Mouse (Mus musculus): ENCODE measurements around the gene Arhgdia.

Arhgdia gene

DNA sequence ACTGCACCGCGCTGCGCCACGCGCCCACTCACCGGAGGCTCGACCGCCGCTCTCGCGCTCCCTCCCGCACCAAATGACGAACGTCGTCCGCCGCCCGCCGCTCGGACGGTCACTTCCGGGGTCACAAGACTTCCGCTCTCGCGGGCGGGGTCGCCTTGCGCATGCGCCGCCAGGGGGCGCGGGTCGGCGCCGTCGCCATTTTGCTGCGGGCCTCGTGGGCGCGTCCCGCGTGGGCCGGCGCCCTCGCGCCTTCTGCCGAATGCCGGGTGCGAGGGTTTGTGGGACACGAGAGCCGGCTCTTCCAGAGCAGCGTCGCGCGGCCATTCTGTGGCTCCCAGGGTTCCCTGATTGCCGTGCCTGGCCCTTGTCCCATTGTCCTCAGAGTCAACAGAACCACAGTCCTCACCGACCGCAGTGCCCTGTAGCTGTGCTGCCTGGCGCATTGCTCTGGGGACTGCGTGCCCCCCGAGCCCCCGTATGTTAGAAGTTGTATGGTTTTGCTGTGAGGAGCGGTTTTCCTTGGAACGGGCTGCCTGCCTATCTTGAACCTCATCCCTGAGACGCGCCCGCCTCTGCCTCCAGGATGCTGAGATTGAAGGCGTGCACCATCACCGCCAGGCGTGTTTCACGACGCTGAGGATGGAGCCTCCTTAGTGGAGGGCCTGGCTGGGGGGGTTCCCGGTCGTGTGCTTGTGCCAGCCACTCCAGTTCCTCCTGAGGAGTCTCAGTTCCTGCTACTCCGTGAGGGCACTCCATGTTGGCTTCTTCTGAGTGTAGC, at the start of gene Arhgdia:
Arhgdia (minus strand) TSS at position 135 of the 778 bp plus-strand sequence.
- peak; percentile 93 for DNase-seq (ENCODE audit: low spot score in 2 of 2)

DNA sequence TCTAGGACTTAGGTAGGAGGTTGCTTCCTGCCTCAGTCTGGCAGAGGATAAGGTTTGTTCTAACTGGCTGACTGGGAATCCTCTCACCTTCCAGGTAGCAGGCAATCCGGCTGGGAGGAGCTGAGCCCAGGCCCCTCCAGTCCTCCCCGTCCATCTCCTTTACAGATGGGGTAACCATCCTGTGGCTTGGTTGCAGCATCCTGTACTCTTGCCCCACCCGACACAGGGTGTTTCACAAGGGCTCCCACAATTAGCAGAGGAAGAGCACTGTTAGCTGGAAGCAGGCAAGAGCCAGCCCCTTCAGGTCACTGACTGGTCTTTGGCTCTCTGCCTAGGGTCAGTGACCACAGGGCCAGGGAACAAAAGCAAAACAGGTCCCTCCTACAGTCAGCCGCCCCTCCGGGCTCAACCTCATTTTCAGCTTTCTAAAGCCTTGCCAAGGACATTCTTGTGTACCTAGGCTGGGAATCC, 49.0 kb upstream of the Arhgdia start:
- peak in 1 of 2 experiments; percentile 35 for DNase-seq (ENCODE audit: low spot score in 2 of 2)

DNA sequence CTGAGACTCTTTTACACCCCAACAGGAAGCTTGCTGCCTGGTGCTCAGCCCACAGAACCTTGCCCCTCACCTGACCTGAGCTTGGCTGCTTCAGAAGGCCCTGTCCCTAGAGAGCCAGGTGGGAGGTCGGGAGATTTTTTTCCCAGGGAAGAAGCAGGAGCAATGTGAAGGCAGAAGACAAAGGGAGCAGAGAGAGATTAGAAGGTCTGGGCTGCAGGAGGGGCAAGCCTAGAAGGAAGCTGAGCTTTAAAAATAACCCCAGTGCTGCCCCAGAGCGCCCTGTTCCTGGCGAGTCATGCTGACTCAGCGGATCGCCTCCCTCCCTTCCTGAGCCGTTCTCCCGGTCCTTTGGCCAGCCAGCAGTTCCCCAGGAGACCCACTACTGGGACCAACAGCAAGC, 48.5 kb upstream of the Arhgdia start:
- no peak for DNase-seq (ENCODE audit: low spot score in 2 of 2)

DNA sequence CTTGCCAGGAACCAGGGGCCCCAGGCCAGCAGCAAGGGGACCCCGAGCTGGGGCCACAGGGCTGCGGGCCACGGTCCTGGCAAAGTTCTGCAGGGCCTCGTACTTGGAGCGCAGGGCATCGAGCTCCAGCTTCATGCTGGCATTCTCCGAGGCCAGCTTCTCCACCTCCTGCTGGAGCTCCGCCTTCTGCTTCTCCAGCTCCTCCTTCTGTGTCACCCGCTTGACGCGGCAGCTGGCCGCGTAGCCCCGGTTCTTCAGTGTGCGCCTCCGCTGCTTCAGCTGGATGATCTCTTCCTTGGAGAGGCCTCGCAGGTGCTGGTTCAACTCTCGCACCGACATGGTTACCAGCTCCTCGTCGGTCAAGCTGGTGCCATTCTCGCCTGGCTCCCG, 47.9 kb upstream of the Arhgdia start:
- DNase-seq (ENCODE audit: low spot score in 2 of 2): no peak

DNA sequence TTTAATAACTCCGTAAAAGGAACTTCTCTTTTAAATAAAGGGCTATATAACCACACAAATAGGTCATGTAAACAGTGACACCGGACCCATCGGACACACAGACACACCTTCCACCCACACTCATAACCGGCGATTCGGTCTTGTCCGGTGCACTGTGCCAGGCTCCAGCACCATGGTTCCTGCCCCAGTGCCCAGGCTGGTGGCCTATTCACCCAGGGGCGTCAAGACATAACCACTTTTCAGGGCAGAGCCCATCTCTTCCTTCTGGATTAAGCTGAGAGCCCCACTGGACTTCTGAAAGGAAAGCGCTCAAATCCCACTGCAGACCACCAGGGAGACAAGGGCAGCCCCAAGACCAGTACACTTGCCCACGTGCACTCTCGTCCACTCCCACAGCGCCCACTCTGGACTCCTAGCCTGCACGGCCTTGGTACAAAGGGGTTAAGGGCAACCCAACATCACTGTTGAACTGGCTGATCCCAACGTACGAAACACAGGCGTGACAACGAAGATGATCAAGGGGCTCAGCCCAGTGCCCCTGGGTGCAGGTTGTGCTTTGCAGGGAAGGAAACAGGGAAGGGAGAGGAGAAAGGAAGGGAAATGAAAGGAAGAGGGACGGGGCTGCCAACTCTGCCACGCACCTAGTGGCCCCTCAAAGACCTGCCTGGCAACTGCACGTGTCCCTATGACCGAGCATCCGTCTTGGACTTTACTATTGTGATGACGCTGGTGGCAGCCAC, 47.3 kb upstream of the Arhgdia start:
- DNase-seq (ENCODE audit: low spot score in 2 of 2): peak in 1 of 2 experiments; percentile 28

DNA sequence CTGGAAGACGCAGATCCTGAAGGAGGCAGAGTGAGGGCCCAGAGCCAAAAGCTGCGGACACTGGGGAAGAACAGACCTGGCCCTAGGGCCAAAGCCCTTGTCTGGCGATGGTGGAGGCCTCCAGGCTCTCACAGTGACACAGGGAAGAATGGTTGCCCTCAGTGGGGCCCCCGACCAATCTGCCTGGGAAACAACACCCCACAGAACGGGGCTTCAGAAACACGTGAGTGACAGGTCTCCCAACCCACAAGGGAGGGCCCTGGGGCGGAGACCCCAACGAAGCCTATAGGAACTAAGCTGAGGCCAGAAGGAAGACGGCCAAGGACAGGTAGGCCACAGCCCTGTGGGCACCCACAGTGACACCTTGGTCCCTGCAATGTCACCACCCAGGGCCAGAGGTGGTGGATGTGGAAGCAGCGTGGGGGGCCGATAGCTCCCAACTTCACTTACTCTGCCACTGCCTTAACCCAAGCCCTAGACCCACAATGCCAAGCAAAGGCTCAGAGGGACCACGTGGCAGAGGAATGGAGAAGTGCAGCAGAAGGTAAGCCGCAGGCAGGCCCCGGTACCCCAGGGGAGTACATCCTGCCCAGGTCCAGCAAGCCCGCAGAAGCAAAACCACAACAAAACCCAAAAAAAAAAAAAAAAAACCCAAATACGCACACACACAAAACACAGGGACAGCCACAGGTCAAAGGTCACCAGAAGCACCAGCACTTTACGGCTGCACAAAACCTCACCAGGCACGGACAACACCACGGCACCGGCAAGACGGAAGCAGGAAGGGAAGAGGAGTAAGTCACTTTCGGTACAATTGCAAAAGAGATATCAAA, 46.3 kb upstream of the Arhgdia start:
- peak in 1 of 2 experiments; percentile 44 for DNase-seq (ENCODE audit: low spot score in 2 of 2)

DNA sequence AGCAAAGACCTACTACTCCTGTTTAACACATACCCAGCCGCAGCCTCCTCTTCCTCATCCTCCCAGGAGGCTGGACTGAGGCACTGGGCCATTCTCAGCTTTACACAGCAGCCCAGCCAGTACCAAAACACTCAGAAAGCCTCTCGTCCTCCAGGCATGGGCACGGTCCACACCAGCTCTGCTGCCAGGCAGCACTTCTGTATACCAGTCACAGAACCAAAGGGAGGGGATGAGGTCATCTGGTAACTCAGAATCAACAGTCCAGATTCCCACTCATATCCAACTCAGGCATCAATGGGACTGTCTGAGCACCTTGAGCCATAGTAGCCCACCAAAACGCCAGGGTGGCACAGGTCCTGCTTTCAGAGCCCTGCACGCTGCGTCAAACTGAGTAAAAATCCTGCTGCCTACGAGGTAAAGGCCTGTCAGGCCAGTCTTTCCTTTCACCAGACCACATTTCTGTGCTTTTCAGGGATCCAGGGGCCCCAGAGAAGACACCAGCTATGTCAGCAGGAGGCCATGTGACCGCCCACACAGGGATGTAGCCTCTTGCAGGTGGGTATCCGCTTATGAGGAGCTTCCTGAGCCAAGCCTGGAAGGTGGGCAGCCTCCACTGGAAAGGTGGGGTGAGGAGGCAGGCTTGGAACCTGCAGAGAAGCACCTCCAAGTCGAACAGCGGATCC, 45.5 kb upstream of the Arhgdia start:
- DNase-seq (ENCODE audit: low spot score in 2 of 2): peak in 1 of 2 experiments; percentile 22

DNA sequence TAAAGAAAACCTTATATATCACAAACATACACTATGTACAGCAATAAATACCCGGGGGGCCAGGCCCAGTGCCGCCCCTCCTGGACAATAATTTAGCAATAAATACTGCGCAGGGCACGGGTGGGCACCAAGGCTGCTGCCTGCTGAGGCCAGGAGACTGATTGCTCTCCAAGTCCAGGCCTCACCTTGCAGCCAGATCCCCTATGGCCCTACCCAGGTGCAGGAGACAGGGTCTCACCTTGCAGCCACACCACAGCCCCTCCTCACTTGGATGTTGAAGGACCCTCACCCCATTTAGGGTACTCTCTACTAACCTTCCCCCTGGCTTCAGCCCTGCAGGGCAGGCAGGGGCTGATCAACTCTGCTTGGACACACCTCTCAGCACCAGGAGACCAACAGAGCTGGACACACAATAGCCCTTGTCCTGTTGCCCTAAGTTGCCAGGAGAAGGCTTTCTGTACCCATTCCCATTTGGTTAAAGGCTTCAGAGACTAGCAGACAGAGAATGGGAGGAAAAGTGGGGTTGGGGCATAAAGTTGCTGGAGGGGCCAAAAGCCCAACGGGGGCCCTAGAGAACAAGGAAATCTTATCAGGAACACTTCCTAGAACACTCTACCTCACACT, 43.8 kb upstream of the Arhgdia start, which contains the start of gene Sirt7:
Sirt7 (minus strand) TSS at position 89 of the 624 bp plus-strand sequence.
- no peak for DNase-seq (ENCODE audit: low spot score in 2 of 2)

DNA sequence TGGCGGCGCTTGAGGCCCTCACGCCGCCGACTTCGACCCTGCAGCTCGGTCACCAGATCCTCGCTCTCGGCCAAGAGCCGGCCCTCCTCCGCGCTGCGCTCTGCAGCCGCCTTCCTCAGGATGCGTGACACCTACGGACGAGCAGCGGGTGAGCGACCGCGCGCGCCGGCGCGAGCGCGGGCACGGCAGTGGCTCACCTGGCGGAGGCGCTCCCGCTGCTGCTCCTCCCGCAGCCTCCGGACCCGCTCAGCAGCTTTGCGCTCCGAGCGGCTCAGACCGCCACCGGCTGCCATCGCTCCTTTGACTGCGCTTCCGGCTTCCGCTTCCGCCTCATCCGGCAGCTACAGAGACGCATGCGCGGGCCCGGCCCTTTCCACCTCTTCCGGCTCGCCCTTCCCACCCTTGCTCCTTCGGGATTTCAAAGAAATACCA, 43.3 kb upstream of the Arhgdia start:
- peak; percentile 92 to 93 for DNase-seq (ENCODE audit: low spot score in 2 of 2)

DNA sequence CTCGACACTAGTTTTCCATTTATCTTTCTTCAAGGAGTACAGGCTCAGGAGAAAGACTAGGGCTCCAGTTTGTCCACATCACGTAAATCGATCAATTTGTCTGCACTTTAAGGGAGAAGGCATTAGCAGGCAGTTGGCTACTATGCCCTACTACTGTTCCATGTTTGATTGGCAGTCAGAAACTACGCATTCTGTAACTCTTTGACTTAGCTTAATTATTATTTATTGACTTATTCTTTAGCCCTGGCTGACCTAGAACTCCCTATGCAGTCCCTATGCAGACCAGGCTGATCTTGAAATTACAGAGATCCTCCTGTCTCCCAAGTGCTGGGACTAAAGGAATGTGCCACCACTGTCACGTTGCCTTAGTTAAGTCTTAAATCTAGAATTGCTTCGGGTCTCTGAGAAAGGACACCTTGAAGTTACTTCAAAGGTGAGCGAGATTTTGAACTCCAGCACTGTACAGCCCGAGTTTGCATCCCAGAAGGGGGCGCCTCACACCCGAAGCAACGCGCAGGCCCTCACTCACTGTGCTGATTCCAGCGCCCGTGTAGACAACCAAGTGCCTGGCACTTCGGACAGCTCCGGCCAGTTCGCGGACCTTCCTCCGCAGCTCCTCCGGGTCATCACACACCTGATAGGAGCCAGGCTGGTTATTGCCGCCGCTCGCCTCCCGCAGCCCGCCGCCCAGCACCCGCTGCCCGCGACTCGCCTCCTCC, 42.7 kb upstream of the Arhgdia start:
- peak; percentile 75 to 79 for DNase-seq (ENCODE audit: low spot score in 2 of 2)

DNA sequence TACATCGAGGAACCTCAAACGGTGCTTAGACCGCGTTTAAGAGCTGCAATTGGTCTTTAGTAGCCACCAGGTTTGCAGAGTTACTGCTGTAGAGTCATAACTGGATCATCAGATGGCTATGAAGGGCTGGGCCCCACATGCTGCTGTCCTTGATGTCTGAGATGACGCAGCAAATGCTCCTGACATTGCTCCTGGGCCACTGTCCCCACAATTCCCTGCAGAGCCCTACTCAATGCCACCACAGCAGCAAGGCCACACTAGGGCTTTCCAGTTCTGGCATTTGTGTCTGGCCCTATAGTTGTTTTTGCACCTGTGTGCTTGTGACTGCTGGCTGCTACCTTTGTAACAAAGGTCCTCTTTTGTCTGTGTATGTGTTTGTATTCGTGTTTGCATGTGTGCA, 41.4 kb upstream of the Arhgdia start:
- DNase-seq (ENCODE audit: low spot score in 2 of 2): no peak

DNA sequence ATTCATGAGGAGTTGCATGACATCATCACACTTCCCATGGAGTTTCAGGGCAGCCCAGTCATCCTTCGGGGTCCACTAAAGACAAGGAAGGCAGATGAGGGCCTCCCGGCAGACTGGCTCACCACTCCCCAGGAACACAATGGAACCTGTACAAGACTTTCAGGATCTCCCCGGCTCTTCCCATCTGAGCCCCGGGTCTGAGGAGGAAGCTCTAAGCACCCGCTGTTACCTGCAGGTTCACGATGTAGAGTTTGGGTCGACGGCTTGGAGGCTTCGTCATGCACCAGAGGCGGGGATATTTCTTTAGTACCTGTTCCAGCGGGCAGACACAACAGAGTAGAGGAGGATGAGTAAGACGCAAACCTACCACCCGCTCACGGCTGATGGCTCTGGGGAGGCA, 38.8 kb upstream of the Arhgdia start:
- DNase-seq (ENCODE audit: low spot score in 2 of 2): peak in 1 of 2 experiments; percentile 26

DNA sequence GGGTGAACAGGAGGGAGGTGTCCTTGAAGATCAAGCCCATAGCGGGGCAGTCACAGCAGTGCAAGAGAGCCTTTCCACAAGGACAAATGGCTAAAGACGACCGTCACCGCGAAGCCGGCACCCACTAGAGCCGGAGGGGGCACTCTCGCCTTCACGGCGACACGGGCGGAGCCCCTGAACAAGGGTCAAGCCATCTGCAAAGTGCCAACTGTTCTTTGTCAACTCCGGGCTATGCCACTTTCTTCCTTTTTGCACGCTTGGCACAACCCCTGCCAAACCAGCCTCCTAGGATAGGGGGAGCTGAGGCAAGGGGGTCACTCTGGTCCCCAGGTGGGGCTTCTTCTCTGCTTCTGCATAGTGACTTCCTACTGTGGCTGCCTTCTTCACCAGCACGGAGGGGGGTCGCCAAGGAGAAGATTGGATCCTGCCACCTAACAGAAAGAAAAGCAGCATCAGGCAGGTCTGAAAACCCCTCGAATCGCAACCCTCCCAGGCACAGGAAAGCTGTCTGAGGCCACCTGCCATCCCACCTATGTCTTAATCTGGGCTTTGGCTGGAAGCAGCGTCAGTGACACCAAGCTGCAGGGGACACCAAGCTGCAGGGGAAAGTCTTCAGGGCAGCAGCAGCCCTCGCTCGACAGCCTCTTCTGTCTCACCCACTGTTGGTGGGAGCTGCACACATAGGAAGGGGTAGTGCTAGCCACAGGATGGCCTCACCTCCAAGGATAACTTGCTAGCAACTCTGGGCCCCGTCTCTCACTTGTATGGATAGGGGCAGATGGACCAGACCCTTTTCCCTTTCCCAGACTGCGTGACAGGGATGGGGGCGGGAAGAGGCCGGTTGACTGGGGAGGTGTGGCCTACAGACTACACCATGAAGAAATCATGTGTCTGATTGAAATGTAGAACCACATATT, 37.5 kb upstream of the Arhgdia start:
- DNase-seq (ENCODE audit: low spot score in 2 of 2): peak in 1 of 2 experiments; percentile 37

DNA sequence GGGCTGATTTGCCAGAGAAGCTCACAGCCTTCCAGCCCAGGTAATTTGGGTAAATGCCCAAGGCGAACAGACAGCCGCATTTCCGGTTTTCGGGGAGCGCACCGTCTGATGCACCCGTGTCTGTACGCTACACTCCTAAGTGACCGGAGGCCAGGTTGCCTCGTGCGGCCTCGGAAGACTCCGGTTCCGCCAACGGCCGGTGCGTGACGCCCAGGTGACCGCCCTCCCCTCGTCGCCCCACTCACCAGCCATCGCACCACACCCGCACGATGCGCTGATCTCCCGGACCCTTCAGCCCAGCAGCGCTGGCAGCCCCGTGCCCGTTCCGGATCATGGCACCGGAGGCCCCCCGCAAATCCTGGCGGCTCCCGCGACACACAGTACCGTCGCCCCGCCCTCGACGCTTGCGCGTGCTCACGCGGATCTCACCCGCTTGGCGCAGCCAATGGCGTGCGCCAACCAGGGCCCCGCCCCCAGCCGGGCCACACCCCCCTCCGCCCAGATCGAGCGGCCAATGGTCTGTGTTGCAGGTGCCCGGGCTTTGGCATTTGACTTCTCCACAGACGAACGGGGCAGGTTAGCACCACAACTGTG, 36.2 kb upstream of the Arhgdia start, which contains the start of gene Pcyt2:
Pcyt2 (minus strand) TSS at position 418 of the 594 bp plus-strand sequence.
- DNase-seq (ENCODE audit: low spot score in 2 of 2): peak; percentile 94

DNA sequence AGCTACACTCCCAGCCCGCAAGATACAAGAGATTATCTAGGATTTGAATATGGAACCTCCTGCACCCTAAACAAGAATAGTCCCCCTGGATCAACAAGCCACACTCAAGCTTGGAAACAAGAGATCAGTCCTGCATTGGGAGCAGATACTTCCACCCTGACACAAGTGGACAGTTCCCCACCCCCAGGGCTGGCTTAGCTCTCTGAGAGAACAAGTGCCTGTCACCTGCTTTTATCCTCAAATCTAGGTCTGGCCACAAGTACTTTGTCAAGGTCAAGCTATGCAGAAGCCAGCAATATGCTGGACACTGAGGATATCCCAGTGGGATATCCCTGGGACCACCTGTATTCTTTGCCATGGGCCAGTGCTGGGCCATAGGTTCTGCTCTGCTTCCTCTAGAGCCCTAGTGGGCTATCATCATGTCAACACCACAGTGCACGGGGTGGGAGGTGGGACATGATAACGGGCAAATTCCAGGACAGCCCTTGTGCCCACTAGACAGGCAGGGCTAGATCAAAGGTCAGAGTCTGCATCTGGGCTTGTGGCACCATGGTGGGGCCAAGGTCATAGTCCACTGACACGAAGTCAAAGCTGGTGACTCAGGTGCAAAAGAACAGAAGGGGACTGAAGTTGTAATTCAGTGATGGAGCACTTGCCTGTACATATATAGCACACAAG, 35.3 kb upstream of the Arhgdia start:
- peak in 1 of 2 experiments; percentile 32 for DNase-seq (ENCODE audit: low spot score in 2 of 2)

DNA sequence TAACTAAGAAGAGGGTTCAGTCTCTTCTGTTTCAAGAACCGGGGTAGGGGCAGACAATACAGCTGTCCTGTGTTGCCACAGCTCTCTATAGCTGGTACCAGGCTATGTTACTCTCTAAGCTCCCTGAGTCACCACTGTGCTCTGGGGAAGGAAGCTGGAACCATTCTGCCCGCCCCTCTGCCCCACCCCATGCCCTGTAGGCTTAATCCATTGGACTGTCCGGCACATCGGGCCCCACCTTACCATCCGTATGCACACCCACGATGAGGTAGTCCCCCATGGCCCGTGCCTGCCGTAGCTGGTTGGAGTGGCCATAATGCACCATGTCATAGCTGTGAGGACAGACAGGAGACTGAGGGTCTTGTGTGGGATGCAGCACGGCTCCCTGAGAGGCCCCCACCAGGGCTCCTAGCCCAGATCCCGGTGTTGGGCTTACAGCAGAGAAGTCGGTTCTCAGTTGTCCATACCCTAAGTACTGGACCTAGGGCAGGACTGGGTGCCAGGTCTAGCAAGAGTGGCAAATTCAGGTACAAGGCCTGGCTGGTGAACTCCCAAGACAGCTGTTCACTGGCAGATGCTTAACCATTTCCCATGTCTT, 34.3 kb upstream of the Arhgdia start:
- peak in 1 of 2 experiments; percentile 32 for DNase-seq (ENCODE audit: low spot score in 2 of 2)

DNA sequence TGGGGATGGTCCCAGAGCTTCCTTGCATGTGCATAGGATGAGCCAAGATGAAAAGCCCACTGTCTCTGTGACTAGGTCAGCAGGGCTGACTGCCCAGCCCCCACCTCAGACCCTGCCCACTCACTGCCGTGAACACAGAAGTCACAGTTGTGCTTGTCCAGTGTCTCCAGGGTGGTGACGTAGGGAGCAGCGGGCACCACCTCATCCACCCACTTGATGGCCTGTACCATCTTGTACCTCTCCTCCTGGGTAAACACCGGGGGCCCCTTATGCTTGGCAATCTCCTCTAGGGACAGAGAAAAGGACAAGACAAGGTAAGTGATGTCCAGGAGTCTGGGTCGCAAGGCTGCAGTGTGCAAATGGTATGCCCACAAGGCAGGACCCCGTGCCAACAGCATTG, 33.7 kb upstream of the Arhgdia start:
- peak in 1 of 2 experiments; percentile 29 for DNase-seq (ENCODE audit: low spot score in 2 of 2)

Measured in right cerebral cortex, postnatal 10 days (tissue).